Mouse (Mus musculus) cerebellum, adult 11 months (tissue): ENCODE results near the gene Gas2l2.

ENCODE experiments used
- DNase-seq: peaks from one replicate; pipeline ENCODE4 v3.0.0; 2022

The Gas2l2 gene

DNA sequence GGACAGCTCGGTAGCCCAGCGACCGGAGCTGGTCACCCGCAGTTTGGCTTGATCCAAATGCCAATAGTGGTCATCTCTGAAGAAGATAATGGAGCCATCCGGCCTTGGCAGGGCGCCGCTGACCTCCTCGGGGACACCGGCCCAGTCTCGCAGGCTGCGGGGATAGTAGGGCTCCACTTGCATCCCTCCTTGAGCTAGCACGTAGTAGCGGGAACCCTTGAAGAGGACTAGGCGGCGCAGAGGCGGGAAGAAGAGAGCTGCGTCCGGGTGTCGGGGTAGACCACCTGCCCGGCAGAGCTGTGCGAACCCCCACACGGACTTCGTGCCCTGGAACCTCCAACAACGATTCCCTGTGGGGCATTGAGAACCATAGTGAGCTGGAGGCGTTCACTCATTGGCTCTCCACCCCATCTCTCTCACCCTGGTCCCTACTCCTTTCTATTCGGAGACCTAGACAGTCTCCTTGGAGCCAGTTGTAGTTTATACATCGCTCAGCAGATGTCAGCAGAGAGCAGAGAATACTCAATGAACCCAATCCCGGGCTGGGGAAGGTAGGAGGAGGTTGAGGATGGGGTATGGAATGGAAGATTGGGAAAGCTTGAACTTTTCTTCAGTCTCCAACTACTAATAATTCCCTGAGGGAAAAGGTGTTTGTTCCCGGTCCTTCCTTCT, 13.5 kb upstream of the Gas2l2 start:
- peak; percentile 75 for DNase-seq

- DNase-seq: no peak
Observed at GRCm38 (mm10) chr11:83441235-83441634, 12.0 kb upstream of the Gas2l2 start.

DNA sequence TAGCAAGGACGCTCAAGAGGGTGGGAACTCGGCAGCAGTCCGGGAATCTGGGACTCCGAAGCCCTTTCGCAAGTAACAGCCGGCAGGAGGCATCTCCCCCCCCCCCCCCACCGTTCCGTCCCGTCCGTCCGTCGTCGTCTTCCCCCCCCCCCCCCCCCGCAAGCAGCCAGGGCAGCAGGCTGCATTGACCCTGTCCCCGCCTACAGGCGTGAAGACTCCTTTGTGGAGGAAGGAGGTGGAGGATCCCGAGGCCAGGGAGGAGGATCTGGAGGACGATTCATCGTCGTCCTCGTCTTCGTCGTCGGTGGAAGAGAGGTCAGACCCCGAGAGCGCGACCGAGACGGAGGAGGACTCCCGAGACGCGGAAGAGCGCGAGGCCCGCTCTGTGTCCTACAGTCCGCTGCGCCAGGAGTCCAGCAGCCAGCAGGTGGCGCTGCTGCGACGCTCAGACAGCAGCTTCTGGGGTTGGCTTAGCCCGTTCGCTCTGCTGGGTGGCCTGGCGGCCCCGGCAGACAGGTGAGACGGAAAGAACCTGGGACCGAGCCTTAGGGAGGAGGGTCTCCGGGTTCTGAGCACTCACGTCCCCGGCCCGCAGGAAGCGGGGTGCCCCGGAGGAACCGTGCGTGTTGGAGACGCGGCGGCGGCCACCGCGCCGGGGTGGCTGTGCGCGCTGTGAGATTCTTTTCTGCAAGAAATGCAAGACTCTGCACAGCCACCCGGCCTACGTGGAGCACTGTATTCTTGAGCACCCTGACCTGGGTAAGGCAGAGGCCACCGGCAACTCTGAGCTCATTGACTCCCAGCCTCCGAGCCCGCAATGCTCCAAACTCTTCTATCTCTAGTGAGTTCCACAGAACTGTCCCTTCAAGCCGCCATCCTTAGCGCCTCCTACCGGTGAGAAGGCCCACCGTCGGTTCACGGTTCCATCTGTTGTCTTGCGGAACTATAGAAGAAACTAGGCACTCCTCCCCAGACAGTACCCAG, 11.1 kb upstream of the Gas2l2 start:
- peak; percentile 85 for DNase-seq

GRCm38 (mm10) chr11:83439426-83440060, 10.3 kb upstream of the Gas2l2 start:
- DNase-seq: no peak

- no peak for DNase-seq
Observed at GRCm38 (mm10) chr11:83437377-83437776, 8.1 kb upstream of the Gas2l2 start, which contains the start of gene 1700020L24Rik. Gene 1700020L24Rik, plus strand, starts transcription at chr11:83437677.

GRCm38 (mm10) chr11:83432533-83432932, 3.3 kb upstream of the Gas2l2 start:
- DNase-seq: no peak

DNA sequence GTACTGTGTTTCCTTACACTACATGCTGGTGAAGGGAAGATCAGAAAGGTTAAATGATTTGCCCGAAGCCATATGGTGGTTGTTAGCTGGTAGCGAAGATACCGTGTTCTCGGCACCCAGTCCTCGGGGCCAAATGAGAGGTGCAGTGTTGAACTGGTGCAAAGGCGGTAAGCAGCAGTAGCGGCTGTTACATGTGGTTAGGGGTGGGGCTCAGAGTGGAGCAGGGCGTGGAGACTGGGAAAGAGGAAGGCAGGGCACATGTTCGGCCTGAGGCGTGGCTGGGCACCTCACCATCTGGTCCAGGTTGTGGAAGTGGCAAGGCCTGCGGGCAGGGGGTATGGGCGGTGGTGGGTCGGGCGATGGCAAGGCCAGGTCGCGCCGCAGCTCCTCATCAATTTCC, 2.3 kb downstream of the Gas2l2 start:
- DNase-seq: no peak

GRCm38 (mm10) chr11:83424681-83425080, 4.6 kb downstream of the Gas2l2 start:
- DNase-seq: peak; percentile 74

DNA sequence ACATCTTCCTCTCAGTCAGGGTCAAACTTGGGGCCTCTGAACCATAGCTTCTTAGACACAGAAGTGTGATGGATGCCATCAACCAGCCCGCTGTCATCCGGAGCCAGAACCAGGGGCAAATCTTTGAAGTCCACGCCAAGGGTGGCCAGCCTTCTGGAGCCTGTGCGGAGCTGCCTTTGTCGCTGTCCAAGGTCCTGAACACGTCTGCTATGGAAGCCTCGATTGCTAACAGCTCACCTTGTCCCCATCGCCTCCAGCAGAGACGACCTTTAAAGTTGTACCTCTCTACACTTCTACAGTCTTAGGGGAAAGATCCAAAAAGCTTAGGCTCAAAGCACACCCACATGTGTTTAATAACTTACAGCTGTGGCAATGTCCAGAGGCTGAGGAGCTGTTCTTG, 8.0 kb downstream of the Gas2l2 start:
- no peak for DNase-seq

DNA sequence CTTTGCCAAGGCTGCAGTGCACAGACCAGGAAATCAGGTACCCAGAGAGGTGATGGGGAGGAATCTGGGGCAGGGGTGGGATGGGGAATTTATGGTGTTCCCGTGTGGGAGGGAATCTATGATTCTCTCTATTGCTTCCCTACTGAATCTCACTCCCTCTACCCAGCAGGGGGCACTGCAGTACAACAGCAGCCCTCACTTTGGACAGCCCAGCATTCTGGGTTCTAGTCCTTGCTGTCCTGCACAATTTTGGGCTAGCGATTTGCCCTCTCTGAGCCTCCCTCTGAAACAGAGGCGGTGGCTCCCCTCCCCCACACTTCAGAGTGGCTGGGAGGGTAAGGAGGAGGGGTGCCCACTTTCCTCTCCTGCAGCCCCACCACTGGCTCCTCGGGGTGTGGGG, 8.9 kb downstream of the Gas2l2 start:
- no peak for DNase-seq

GRCm38 (mm10) chr11:83418566-83418965, 10.7 kb downstream of the Gas2l2 start:
- DNase-seq: no peak

- DNase-seq: no peak
Observed at GRCm38 (mm10) chr11:83417708-83418107, 11.5 kb downstream of the Gas2l2 start.

DNA sequence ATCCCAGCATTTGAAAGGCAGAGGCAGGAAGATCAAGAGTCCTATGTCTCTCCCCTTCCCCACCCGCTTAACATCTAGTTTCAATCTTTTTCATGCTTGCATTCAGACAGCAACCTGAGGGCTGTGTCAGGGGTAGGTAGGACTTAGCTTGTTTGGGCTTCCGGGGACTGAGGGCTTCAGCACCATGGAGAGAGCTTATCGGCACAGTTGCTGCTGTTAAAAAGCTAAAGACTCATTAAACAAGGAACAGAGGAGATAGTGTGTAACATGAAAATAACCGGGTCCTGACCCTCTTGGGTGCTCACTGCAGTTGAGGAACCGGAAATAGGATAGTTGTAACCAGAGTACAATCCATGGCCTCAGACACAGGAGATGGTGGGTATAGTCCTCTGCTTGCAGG, 12.2 kb downstream of the Gas2l2 start:
- DNase-seq: no peak

GRCm38 (mm10) chr11:83410510-83410909, 18.7 kb downstream of the Gas2l2 start:
- DNase-seq: no peak

- peak; percentile 33 for DNase-seq
Observed at GRCm38 (mm10) chr11:83409792-83410291, 19.4 kb downstream of the Gas2l2 start.

DNA sequence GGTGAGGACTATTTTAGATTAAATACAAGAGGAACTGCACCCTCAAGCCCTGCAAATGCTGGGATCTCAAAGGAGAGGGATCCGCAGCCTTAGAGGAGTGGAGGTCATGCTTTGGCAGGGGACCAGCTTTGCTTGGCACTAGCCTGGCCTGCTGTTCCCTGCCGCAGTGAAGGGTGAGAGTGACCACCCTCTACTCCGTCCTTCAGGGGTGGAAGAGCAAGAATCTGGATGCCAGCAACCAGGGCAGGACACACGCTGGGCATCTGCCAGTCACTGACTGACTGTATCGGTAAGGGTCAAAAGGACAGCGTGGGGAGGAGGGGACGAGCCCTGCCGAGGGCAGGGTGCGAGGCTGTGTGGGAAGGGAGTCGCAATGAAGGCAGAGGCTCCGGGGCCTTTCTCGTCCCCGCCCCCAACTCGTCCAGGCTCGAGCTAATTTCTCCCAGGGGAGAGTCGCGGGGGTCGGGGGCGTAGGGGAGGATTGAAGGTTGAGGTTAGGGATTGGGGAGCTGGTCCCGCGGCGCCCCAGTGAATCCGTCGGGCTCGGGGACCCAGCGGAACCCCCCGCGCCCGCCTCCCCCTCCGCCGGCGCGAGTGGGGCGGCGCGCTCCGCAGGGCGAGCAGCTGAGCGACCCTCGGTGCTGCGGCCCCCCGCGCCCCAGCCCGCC, 20.0 kb downstream of the Gas2l2 start, which contains the start of gene Rasl10b:
TSS of gene Rasl10b (plus strand) at position 51 of the 668 bp plus-strand sequence.
- peak; percentile 52 for DNase-seq

GRCm38 (mm10) chr11:83408242-83408641, 21.0 kb downstream of the Gas2l2 start:
- DNase-seq: no peak

DNA sequence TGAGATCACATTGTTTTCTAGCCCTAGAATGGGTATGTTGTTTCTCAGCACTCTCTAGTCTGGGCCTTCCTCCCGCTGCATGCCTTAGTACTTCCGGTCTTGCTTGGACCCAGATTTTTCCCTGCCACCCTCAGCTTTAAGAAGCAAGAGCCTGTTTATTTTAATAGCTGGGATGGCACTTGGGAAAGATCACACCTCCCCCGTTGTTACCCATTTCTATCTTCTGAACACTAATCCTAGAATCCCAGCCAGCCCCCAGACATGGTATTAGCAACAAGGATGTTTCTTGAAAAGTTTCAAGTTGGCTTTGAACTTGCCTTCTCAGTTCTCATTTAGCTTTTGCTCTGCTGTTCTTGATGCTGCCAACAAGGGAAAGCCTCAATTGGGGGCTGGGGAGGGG, 22.9 kb downstream of the Gas2l2 start:
- DNase-seq: no peak

- no peak for DNase-seq
Observed at GRCm38 (mm10) chr11:83403787-83404186, 25.5 kb downstream of the Gas2l2 start.

GRCm38 (mm10) chr11:83398724-83399123, 30.5 kb downstream of the Gas2l2 start:
- DNase-seq: no peak

GRCm38 (mm10) chr11:83397626-83398025, 31.6 kb downstream of the Gas2l2 start:
- no peak for DNase-seq

- DNase-seq: no peak
Observed at GRCm38 (mm10) chr11:83394802-83395439, 34.3 kb downstream of the Gas2l2 start.
